Comparison of ENCODE assay signal across 18 mouse cellular contexts in genomic region chr2:129228571-129228970, GRCm38 (mm10). TPM values are rescaled to one million over a fixed set of nuclear protein-coding genes. Genes with fewer than 3 reads are reported as not detected.
DNase-seq lines count a peak whose midpoint lies in the region; ATAC-seq lines count a peak whose summit lies in the region.
"Had no signal": no experiment of that assay in that cellular context is flagged by ENCODE, and none has a peak within 500 bp of the region (broad histone marks: within the 10 kb centered on the region; RNA-seq: fewer than 3 reads in every experiment).

No protein-coding gene starts in this region.

- H3K36me3 ChIP-seq in erythroblast, embryonic 14.5 days (ENCODE audit: control insufficient read depth), result peaks cover 49% of the 10 kb centered on the region
- no peaks in the 10 kb centered on the region for H3K36me3 ChIP-seq in liver, embryonic 11.5 days (ENCODE audit: control insufficient read depth, insufficient read depth, low read length)
- H3K36me3 ChIP-seq in liver, embryonic 12.5 days, result no peaks in the 10 kb centered on the region
- H3K36me3 ChIP-seq in liver, embryonic 16.5 days (ENCODE audit: control insufficient read depth, insufficient read depth), result no peaks in the 10 kb centered on the region
- no peaks in the 10 kb centered on the region for H3K36me3 ChIP-seq in hindbrain, embryonic 12.5 days
- H3K36me3 ChIP-seq: embryonic facial prominence, embryonic 10.5 days; forebrain, embryonic 15.5 days; heart, embryonic 15.5 days; hindbrain, embryonic 10.5 days; hindbrain, embryonic 15.5 days had no signal

- no peak overlapping the region for H3K4me2 ChIP-seq in liver, embryonic 11.5 days
- peak overlapping the region; percentile 58 for H3K4me2 ChIP-seq in liver, embryonic 12.5 days
- H3K4me2 ChIP-seq in liver, embryonic 16.5 days (ENCODE audit: low read depth, low read length), result peak overlapping the region; percentile 68
- no peak overlapping the region for H3K4me2 ChIP-seq in hindbrain, embryonic 12.5 days (replicated peaks)
- H3K4me2 ChIP-seq: forebrain, embryonic 15.5 days; heart, embryonic 15.5 days; hindbrain, embryonic 15.5 days had no signal

- no peak for DNase-seq in liver, embryonic 11.5 days (ENCODE audit: low spot score)
- no peak for DNase-seq in liver
- DNase-seq: adrenal gland, adult 2 months; adrenal gland, postnatal 25 days; cerebellum, adult 2 months; cerebellum, postnatal 10 days; gastrocnemius, postnatal 10 days had no signal

- 84% methylated on average over 4 of the region's 4 CpGs for WGBS in liver, embryonic 11.5 days
- WGBS in liver, embryonic 12.5 days (ENCODE audit: insufficient replicate concordance), result 78% methylated on average over 4 of the region's 4 CpGs
- 68% methylated on average over 4 of the region's 4 CpGs for WGBS in liver, embryonic 16.5 days (ENCODE audit: insufficient replicate concordance)
- WGBS in hindbrain, embryonic 12.5 days, result 88% methylated on average over 4 of the region's 4 CpGs

- no peak for ATAC-seq in erythroblast, adult 5-6 weeks (replicated peaks; ENCODE audit: low FRiP score, poor library complexity, severe bottlenecking)
- ATAC-seq in liver, embryonic 11.5 days (replicated peaks; ENCODE audit: low FRiP score), result no peak
- ATAC-seq in liver, embryonic 12.5 days, result no peak
- no peak for ATAC-seq in liver, embryonic 16.5 days (ENCODE audit: low read depth)
- no peak for ATAC-seq in hindbrain, embryonic 12.5 days (ENCODE audit: low FRiP score)
- ATAC-seq in megakaryocyte progenitor cell, adult 5-6 weeks (replicated peaks; ENCODE audit: poor library complexity), result no peak
- ATAC-seq: forebrain, embryonic 15.5 days had no signal

- H3K27me3 ChIP-seq in erythroblast, embryonic 14.5 days (ENCODE audit: control insufficient read depth), result no peaks in the 10 kb centered on the region
- no peaks in the 10 kb centered on the region for H3K27me3 ChIP-seq in liver, embryonic 11.5 days (replicated peaks; ENCODE audit: control insufficient read depth, insufficient read depth, low read length)
- H3K27me3 ChIP-seq in liver, embryonic 12.5 days (replicated peaks), result no peaks in the 10 kb centered on the region
- H3K27me3 ChIP-seq in liver, embryonic 16.5 days (ENCODE audit: control insufficient read depth, insufficient read depth, low read depth, low read length), result no peaks in the 10 kb centered on the region
- H3K27me3 ChIP-seq in hindbrain, embryonic 12.5 days, result no peaks in the 10 kb centered on the region
- H3K27me3 ChIP-seq: forebrain, embryonic 15.5 days; heart, embryonic 15.5 days; hindbrain, embryonic 15.5 days had no signal

- no peaks in the 10 kb centered on the region for H3K9me3 ChIP-seq in erythroblast, embryonic 14.5 days (ENCODE audit: control insufficient read depth, low read length)
- no peaks in the 10 kb centered on the region for H3K9me3 ChIP-seq in liver, embryonic 11.5 days (ENCODE audit: control insufficient read depth, low read length)
- H3K9me3 ChIP-seq in liver, embryonic 12.5 days (replicated peaks), result no peaks in the 10 kb centered on the region
- no peaks in the 10 kb centered on the region for H3K9me3 ChIP-seq in liver, embryonic 16.5 days (replicated peaks; ENCODE audit: control insufficient read depth, low read length)
- no peaks in the 10 kb centered on the region for H3K9me3 ChIP-seq in hindbrain, embryonic 12.5 days (replicated peaks)
- H3K9me3 ChIP-seq: embryonic facial prominence, embryonic 10.5 days; forebrain, embryonic 15.5 days; heart, embryonic 15.5 days; hindbrain, embryonic 10.5 days; hindbrain, embryonic 15.5 days had no signal

- H3K9ac ChIP-seq in liver, embryonic 11.5 days (ENCODE audit: low read depth, low read length), result peak overlapping the region; percentile 17; the same call in 1 of the 2 replicates
- H3K9ac ChIP-seq in liver, embryonic 12.5 days, result peak overlapping the region; percentile 86
- H3K9ac ChIP-seq in liver, embryonic 16.5 days (ENCODE audit: low read depth, low read length), result peak overlapping the region; percentile 62
- H3K9ac ChIP-seq in hindbrain, embryonic 12.5 days, result no peak overlapping the region
- H3K9ac ChIP-seq: forebrain, embryonic 15.5 days; heart, embryonic 15.5 days; hindbrain, embryonic 15.5 days had no signal

- peak overlapping the region; percentile 98; the same call in 1 of the 2 replicates for H3K27ac ChIP-seq in liver, embryonic 11.5 days (ENCODE audit: low read depth, low read length)
- peak overlapping the region; percentile 99 for H3K27ac ChIP-seq in liver, embryonic 12.5 days
- peak overlapping the region; percentile 98 for H3K27ac ChIP-seq in liver, embryonic 16.5 days (ENCODE audit: low read length)
- no peak overlapping the region for H3K27ac ChIP-seq in hindbrain, embryonic 12.5 days
- H3K27ac ChIP-seq: embryonic facial prominence, embryonic 10.5 days; forebrain, embryonic 15.5 days; heart, embryonic 15.5 days; hindbrain, embryonic 10.5 days; hindbrain, embryonic 15.5 days had no signal

- H3K4me3 ChIP-seq in erythroblast, embryonic 14.5 days (replicated peaks), result peak overlapping the region; percentile 63
- no peak overlapping the region for H3K4me3 ChIP-seq in liver, embryonic 11.5 days (ENCODE audit: low read depth, low read length)
- H3K4me3 ChIP-seq in liver, embryonic 12.5 days, result no peak overlapping the region
- H3K4me3 ChIP-seq in liver, embryonic 16.5 days (ENCODE audit: low read depth, low read length), result peak overlapping the region; percentile 45
- H3K4me3 ChIP-seq in hindbrain, embryonic 12.5 days, result no peak overlapping the region
- H3K4me3 ChIP-seq: embryonic facial prominence, embryonic 10.5 days; forebrain, embryonic 15.5 days; heart, embryonic 15.5 days; hindbrain, embryonic 10.5 days; hindbrain, embryonic 15.5 days had no signal

- peaks cover 97% of the 10 kb centered on the region for H3K4me1 ChIP-seq in erythroblast, embryonic 14.5 days (ENCODE audit: control insufficient read depth)
- peaks cover 44% of the 10 kb centered on the region for H3K4me1 ChIP-seq in liver, embryonic 11.5 days (replicated peaks; ENCODE audit: control insufficient read depth, insufficient read depth, low read length)
- peaks cover 94% of the 10 kb centered on the region for H3K4me1 ChIP-seq in liver, embryonic 12.5 days
- peaks cover 78% of the 10 kb centered on the region for H3K4me1 ChIP-seq in liver, embryonic 16.5 days (ENCODE audit: control insufficient read depth, low read depth, low read length)
- no peaks in the 10 kb centered on the region for H3K4me1 ChIP-seq in hindbrain, embryonic 12.5 days
- H3K4me1 ChIP-seq: heart, embryonic 15.5 days; hindbrain, embryonic 15.5 days had no signal

RNA-seq across cellular contexts. Expression of gene Slc20a1, which starts 30.0 kb away (rescaled TPM):
- 13.6 and 18.4 TPM in 2 replicates for polyA plus RNA-seq in erythroblast, embryonic 14.5 days (2012)
- total RNA-seq in erythroblast, adult 5-6 weeks (2015; ENCODE audit: low replicate concordance), result 40.5 and 44.1 TPM in 2 replicates
- total RNA-seq in erythroblast, adult 5-6 weeks (2017; ENCODE audit: low replicate concordance), result 240 and 313 TPM in 2 replicates
- 69.5 and 71.8 TPM in 2 replicates for polyA plus RNA-seq in liver, embryonic 11.5 days (2014; fragmentation: Nextera tagmentation; extraction: Ambion mirVana)
- polyA plus RNA-seq in liver, embryonic 12.5 days (2016; fragmentation: Nextera tagmentation; extraction: Ambion mirVana), result 76.2 and 78.4 TPM in 2 replicates
- 39.4 and 39.6 TPM in 2 replicates for polyA plus RNA-seq in liver, embryonic 16.5 days (2015; fragmentation: Nextera tagmentation; extraction: Ambion mirVana)
- polyA plus RNA-seq in hindbrain, embryonic 12.5 days (2016; fragmentation: Nextera tagmentation; extraction: Ambion mirVana), result 49.3 and 53.1 TPM in 2 replicates
- 28.0 and 33.5 TPM in 2 replicates for total RNA-seq in megakaryocyte progenitor cell, adult 5-6 weeks (2015)
- total RNA-seq in megakaryocyte progenitor cell, adult 5-6 weeks (2017), result 69.5 and 92.2 TPM in 2 replicates

Comparison
In these comparisons a context has a peak if more than half of its experiments do, and no peak if none do; other contexts are left out.
1. H3K4me3 ChIP-seq: peak in erythroblast, embryonic 14.5 days (single experiment) and liver, embryonic 16.5 days (single experiment); none in liver, embryonic 11.5 days (single experiment), liver, embryonic 12.5 days (single experiment) and hindbrain, embryonic 12.5 days (single experiment).
2. H3K4me2 ChIP-seq: peak in liver, embryonic 12.5 days (single experiment) and liver, embryonic 16.5 days (single experiment); none in liver, embryonic 11.5 days (single experiment) and hindbrain, embryonic 12.5 days (single experiment).